Mouse (Mus musculus) ES-Bruce4 (cell line): Measurements from ENCODE around the gene Tenm4.

Experiments used
- CTCF ChIP-seq: IDR thresholded peaks from one replicate; pipeline ENCODE4 v1.8.1; 2011; ENCODE audit warnings: low read depth, low read length
- EP300 ChIP-seq: IDR thresholded peaks from 2 replicates; pipeline ENCODE4 v1.6.1; 2011; ENCODE audit warnings: low read depth, low read length; ENCODE audit not compliant: insufficient read depth
- POLR2A ChIP-seq: IDR thresholded peaks from one replicate; pipeline ENCODE4 v1.8.1; 2011; ENCODE audit warnings: low read length; ENCODE audit not compliant: insufficient read depth

DNA sequence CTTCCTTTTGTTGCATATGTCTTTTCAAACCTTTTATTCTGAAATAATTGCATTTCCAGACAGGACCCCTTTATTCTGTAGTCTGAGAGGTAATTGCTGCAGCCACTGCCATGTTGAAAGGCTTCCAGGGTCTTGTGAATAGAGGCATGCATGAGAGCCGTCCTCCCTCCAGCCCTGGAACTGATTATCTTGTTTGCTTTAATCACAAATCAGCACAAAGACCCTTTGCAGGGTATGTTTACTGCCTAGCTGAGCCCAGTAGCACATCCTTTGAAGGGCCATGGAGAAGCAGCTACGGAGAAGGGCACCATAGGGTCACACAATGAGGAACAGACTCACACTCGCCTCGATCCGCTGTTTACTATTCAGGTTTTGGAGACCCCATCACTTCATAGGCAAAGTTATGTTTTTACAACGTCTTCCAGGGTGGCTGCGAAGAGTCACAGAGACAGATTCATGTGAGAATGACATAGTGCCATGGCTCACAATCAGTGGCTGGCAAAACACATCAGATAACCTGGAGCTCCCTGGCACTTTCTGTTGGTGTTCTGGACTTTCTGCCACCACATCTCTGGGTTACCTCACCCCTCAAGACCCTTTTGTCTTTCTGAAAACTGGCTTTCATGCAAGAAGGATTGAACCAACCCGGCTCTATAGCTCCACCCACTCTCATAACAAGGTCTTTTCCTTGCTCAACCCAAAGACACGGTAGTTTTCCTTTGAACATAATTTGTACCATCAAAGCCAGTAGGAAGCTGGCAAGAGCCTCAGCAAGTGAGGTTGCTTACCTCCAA, 425.6 kb downstream of the Tenm4 start:
- TF ChIP-seq POLR2A (no peak), CTCF (no peak), EP300 (no peak)
